Mouse (Mus musculus): ENCODE measurements around the gene Morc2a. TPM values are rescaled to one million over a fixed set of nuclear protein-coding genes. Genes with fewer than 3 reads are reported as not detected.
A peak's percentile ranks its signal among the peaks of the same experiment; 100 is the strongest.

Morc2a gene
- polyA plus RNA-seq, 1 experiment, result 28.2 TPM

- H3ac ChIP-seq (ENCODE audit: control insufficient read depth, insufficient read length), result no peak overlapping the region
- TF ChIP-seq CEBPB (IDR thresholded peaks at IDR 0.05; ENCODE audit: insufficient read depth, poor library complexity, severe bottlenecking) (peak; percentile 97), MYOD1 (IDR thresholded peaks at IDR 0.05; ENCODE audit: control insufficient read depth in 1 of 3, insufficient read length in 2 of 3, low read depth in 2 of 3) (no peak)
- no peaks in the 10 kb centered on the region for H3K27me3 ChIP-seq (ENCODE audit: control insufficient read depth, insufficient read depth, insufficient read length)
- H3K79me2 ChIP-seq (ENCODE audit: control insufficient read depth, insufficient read depth), result no peaks in the 10 kb centered on the region
- no peak overlapping the region for H3K4me2 ChIP-seq (ENCODE audit: low read depth)
- no peak overlapping the region for H3K4me3 ChIP-seq
- H3K36me3 ChIP-seq (ENCODE audit: control insufficient read depth, insufficient read depth), result peaks cover 74% of the 10 kb centered on the region
These were observed 19.8 kb downstream of the Morc2a start for GRCm38 (mm10) chr11:3668768-3669167.

DNA sequence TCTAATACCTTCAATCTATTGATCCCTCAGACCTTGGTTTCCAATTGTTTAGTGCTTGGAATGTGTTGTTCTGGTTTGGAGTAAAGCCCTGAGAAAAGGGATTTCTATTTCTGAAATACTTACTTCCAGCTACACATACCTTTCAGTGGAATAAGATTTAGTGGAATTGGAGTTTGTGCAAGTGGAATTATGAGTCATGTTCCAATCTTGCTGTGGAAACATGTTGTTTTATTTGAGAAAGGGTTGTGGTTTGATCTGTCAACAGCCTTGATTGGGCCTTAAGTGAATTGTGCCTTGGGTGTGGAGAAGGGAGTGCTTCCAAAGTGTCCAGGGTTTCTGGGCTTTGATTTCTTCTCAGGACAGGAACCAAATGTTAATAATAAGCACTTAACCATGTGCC, 20.9 kb downstream of the Morc2a start:
- TF ChIP-seq CEBPB (IDR thresholded peaks at IDR 0.05; ENCODE audit: insufficient read depth, poor library complexity, severe bottlenecking), result peak; percentile 69; the same call in 1 of the 2 replicates
- no peak for TF ChIP-seq REST (IDR thresholded peaks at IDR 0.05; ENCODE audit: insufficient read depth, insufficient read length)
- TF ChIP-seq MAX (IDR thresholded peaks at IDR 0.05; ENCODE audit: low read depth), result no peak
- peaks cover 73% of the 10 kb centered on the region for H3K36me3 ChIP-seq (ENCODE audit: control insufficient read depth, insufficient read depth)
- no peaks in the 10 kb centered on the region for H3K79me2 ChIP-seq (ENCODE audit: control insufficient read depth, insufficient read depth)
- H3K4me2 ChIP-seq (ENCODE audit: low read depth), result no peak overlapping the region
- H3K27me3 ChIP-seq (ENCODE audit: control insufficient read depth, insufficient read depth, insufficient read length), result no peaks in the 10 kb centered on the region
- H3ac ChIP-seq (ENCODE audit: control insufficient read depth, insufficient read length), result no peak overlapping the region
- H3K4me3 ChIP-seq, result no peak overlapping the region

GRCm38 (mm10) chr11:3671000-3671628, 22.1 kb downstream of the Morc2a start:
- Histone ChIP-seq H3K79me2 (ENCODE audit: control insufficient read depth, insufficient read depth) (no peaks in the 10 kb centered on the region), H3K4me3 (no peak overlapping the region), H3K36me3 (ENCODE audit: control insufficient read depth, insufficient read depth) (peaks cover 83% of the 10 kb centered on the region), H3K27me3 (ENCODE audit: control insufficient read depth, insufficient read depth, insufficient read length) (no peaks in the 10 kb centered on the region), H3K4me2 (ENCODE audit: low read depth) (no peak overlapping the region), H3ac (ENCODE audit: control insufficient read depth, insufficient read length) (no peak overlapping the region)
- TF ChIP-seq MAX (IDR thresholded peaks at IDR 0.05; ENCODE audit: low read depth) (no peak), REST (IDR thresholded peaks at IDR 0.05; ENCODE audit: insufficient read depth, insufficient read length) (no peak)

GRCm38 (mm10) chr11:3674545-3674944, 25.6 kb downstream of the Morc2a start:
- TF ChIP-seq MYOD1 (IDR thresholded peaks at IDR 0.05; ENCODE audit: control insufficient read depth in 1 of 3, insufficient read length in 2 of 3, low read depth in 2 of 3) (no peak), MYOG (IDR thresholded peaks at IDR 0.05; ENCODE audit: control insufficient read depth in 1 of 3, insufficient read depth in 1 of 3, insufficient read length in 2 of 3, low read depth in 2 of 3) (no peak), REST (IDR thresholded peaks at IDR 0.05; ENCODE audit: insufficient read depth, insufficient read length) (no peak), TCF12 (IDR thresholded peaks at IDR 0.05; ENCODE audit: insufficient read depth, poor library complexity, severe bottlenecking) (no peak), POLR2AphosphoS2 (IDR thresholded peaks at IDR 0.05; ENCODE audit: insufficient read length, low read depth) (no peak), CEBPB (IDR thresholded peaks at IDR 0.05; ENCODE audit: insufficient read depth, poor library complexity, severe bottlenecking) (no peak), E2F4 (IDR thresholded peaks at IDR 0.05; ENCODE audit: insufficient read depth) (no peak), USF1 (IDR thresholded peaks at IDR 0.05; ENCODE audit: low read depth) (no peak), TCF3 (IDR thresholded peaks at IDR 0.05; ENCODE audit: insufficient read length, low read depth) (no peak)

DNA sequence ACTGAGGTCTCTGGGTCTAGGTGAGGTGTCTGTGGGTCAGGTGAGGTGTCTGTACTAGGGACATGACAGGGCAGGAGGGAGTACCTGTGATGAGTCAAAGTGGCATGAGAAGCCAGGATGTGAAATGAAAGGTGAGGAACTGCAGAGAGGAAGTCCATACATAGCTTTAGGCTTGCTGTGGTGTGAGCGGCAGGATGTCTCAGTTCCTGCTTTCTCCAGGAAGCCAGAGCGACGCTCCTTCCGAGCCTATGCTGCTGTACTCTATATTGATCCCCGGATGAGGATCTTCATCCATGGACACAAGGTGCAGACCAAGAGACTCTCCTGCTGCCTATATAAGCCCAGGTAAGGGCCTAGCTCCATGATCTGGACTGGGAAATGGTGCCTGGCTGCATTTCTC, 27.4 kb downstream of the Morc2a start:
- no peaks in the 10 kb centered on the region for H3K79me2 ChIP-seq (ENCODE audit: control insufficient read depth, insufficient read depth)
- no peak overlapping the region for H3K4me3 ChIP-seq
- no peak overlapping the region for H3K4me2 ChIP-seq (ENCODE audit: low read depth)
- TF ChIP-seq E2F4 (IDR thresholded peaks at IDR 0.05; ENCODE audit: insufficient read depth) (no peak), REST (IDR thresholded peaks at IDR 0.05; ENCODE audit: insufficient read depth, insufficient read length) (no peak), CEBPB (IDR thresholded peaks at IDR 0.05; ENCODE audit: insufficient read depth, poor library complexity, severe bottlenecking) (no peak), SRF (IDR thresholded peaks at IDR 0.05; ENCODE audit: control insufficient read depth, insufficient read length, low read depth) (no peak), POLR2A (IDR thresholded peaks at IDR 0.05; ENCODE audit: insufficient read length, low read depth) (no peak), TCF3 (IDR thresholded peaks at IDR 0.05; ENCODE audit: insufficient read length, low read depth) (no peak), MYOG (IDR thresholded peaks at IDR 0.05; ENCODE audit: control insufficient read depth in 1 of 3, insufficient read depth in 1 of 3, insufficient read length in 2 of 3, low read depth in 2 of 3) (no peak), POLR2AphosphoS2 (IDR thresholded peaks at IDR 0.05; ENCODE audit: insufficient read length, low read depth) (no peak), MAX (IDR thresholded peaks at IDR 0.05; ENCODE audit: low read depth) (no peak)
- H3ac ChIP-seq (ENCODE audit: control insufficient read depth, insufficient read length), result no peak overlapping the region
- H3K27me3 ChIP-seq (ENCODE audit: control insufficient read depth, insufficient read depth, insufficient read length), result no peaks in the 10 kb centered on the region
- peaks cover 89% of the 10 kb centered on the region for H3K36me3 ChIP-seq (ENCODE audit: control insufficient read depth, insufficient read depth)

More at GRCm38 (mm10) chr11:3674545-3674944, 25.6 kb downstream of the Morc2a start:
- H3K4me2 ChIP-seq (ENCODE audit: low read depth), result no peak overlapping the region
- no peak overlapping the region for H3ac ChIP-seq (ENCODE audit: control insufficient read depth, insufficient read length)
- H3K79me2 ChIP-seq (ENCODE audit: control insufficient read depth, insufficient read depth), result no peaks in the 10 kb centered on the region
- no peaks in the 10 kb centered on the region for H3K27me3 ChIP-seq (ENCODE audit: control insufficient read depth, insufficient read depth, insufficient read length)
- H3K36me3 ChIP-seq (ENCODE audit: control insufficient read depth, insufficient read depth), result peaks cover 95% of the 10 kb centered on the region
- no peak overlapping the region for H3K4me3 ChIP-seq

DNA sequence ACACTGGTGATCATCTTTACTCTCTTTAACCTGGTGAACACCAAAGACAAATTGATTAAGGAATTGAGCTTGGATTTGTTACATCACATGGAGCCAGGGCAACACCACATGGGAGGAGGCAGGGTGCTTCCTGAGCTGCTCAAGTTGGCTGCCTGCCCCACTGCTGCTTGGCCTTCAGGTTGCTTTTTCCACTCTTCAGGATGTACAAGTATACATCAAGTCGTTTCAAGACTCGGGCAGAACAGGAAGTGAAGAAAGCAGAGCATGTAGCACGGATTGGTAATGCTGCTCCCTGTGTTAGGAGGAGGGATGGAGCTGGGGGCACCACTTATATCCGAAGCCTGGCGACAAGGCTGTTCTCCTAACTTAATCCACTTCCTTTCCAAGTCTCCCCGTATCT, 28.2 kb downstream of the Morc2a start:
- TF ChIP-seq SRF (IDR thresholded peaks at IDR 0.05; ENCODE audit: control insufficient read depth, insufficient read length, low read depth), result no peak
- no peak for TF ChIP-seq MYOG (IDR thresholded peaks at IDR 0.05; ENCODE audit: control insufficient read depth in 1 of 3, insufficient read depth in 1 of 3, insufficient read length in 2 of 3, low read depth in 2 of 3)
- no peak for TF ChIP-seq E2F4 (IDR thresholded peaks at IDR 0.05; ENCODE audit: insufficient read depth)
- no peak for TF ChIP-seq POLR2A (IDR thresholded peaks at IDR 0.05; ENCODE audit: insufficient read length, low read depth)
- no peak for TF ChIP-seq POLR2AphosphoS2 (IDR thresholded peaks at IDR 0.05; ENCODE audit: insufficient read length, low read depth)
- TF ChIP-seq USF1 (IDR thresholded peaks at IDR 0.05; ENCODE audit: low read depth), result no peak
- TF ChIP-seq MAX (IDR thresholded peaks at IDR 0.05; ENCODE audit: low read depth), result no peak
- TF ChIP-seq MYOD1 (IDR thresholded peaks at IDR 0.05; ENCODE audit: control insufficient read depth in 1 of 3, insufficient read length in 2 of 3, low read depth in 2 of 3), result no peak
- no peak for TF ChIP-seq REST (IDR thresholded peaks at IDR 0.05; ENCODE audit: insufficient read depth, insufficient read length)
- TF ChIP-seq TCF12 (IDR thresholded peaks at IDR 0.05; ENCODE audit: insufficient read depth, poor library complexity, severe bottlenecking), result no peak
- TF ChIP-seq TCF3 (IDR thresholded peaks at IDR 0.05; ENCODE audit: insufficient read length, low read depth), result no peak
- no peaks in the 10 kb centered on the region for H3K27me3 ChIP-seq (ENCODE audit: control insufficient read depth, insufficient read depth, insufficient read length)
- H3ac ChIP-seq (ENCODE audit: control insufficient read depth, insufficient read length), result no peak overlapping the region
- no peak overlapping the region for H3K4me2 ChIP-seq (ENCODE audit: low read depth)
- H3K79me2 ChIP-seq (ENCODE audit: control insufficient read depth, insufficient read depth), result no peaks in the 10 kb centered on the region
- H3K4me3 ChIP-seq, result no peak overlapping the region
- H3K36me3 ChIP-seq (ENCODE audit: control insufficient read depth, insufficient read depth), result peaks cover 89% of the 10 kb centered on the region

Data from myocyte (in vitro differentiated cells).